Mouse (Mus musculus) lung, postnatal 0 days (tissue): ENCODE data around the gene Sp1. TPM values are rescaled to one million over a fixed set of nuclear protein-coding genes. Genes with fewer than 3 reads are reported as not detected.

Experiments used
- ATAC-seq: fragments of 200-750 bp; cut with Nextera tagmentation; 2 replicates; pipeline ENCODE4 v1.8.0; 2017; ENCODE audit warnings: moderate library complexity
- DNase-seq: peaks from one replicate; pipeline ENCODE4 v3.0.0-alpha.2; 2016; ENCODE audit warnings: low spot score
- H3K27ac ChIP-seq: fragments of 300-500 bp; sonication (generic); 2 replicates; pipeline ENCODE4 v1.5.1; 2014; ENCODE audit warnings: antibody characterized with exemption, mild to moderate bottlenecking, low read length, mixed read lengths
- H3K27me3 ChIP-seq: fragments of 300-500 bp; sonication (generic); replicated peaks from 2 replicates; pipeline ENCODE4 v1.6.1; 2014; ENCODE audit warnings: low read length, mixed read lengths; ENCODE audit not compliant: insufficient read depth
- H3K36me3 ChIP-seq: fragments of 300-500 bp; sonication (generic); 2 replicates; pipeline ENCODE4 v1.6.1; 2014; ENCODE audit warnings: low read length, mixed read lengths; ENCODE audit not compliant: insufficient read depth
- H3K4me1 ChIP-seq: fragments of 300-500 bp; sonication (generic); 2 replicates; pipeline ENCODE4 v1.6.1; 2014; ENCODE audit warnings: antibody characterized with exemption, low read depth, low read length, mixed read lengths; ENCODE audit not compliant: insufficient read depth
- H3K4me2 ChIP-seq: fragments of 300-500 bp; sonication (generic); replicated peaks from 2 replicates; pipeline ENCODE4 v1.6.1; 2014; ENCODE audit warnings: low read depth, mild to moderate bottlenecking, low read length, moderate library complexity, mixed read lengths
- H3K4me3 ChIP-seq: fragments of 300-500 bp; sonication (generic); 2 replicates; pipeline ENCODE4 v1.5.1; 2014; ENCODE audit warnings: low read depth, low read length
- H3K9ac ChIP-seq: fragments of 300-500 bp; sonication (generic); replicated peaks from 2 replicates; pipeline ENCODE4 v1.6.1; 2014; ENCODE audit warnings: low read depth, mild to moderate bottlenecking
- H3K9me3 ChIP-seq: fragments of 300-500 bp; sonication (generic); 2 replicates; pipeline ENCODE4 v1.6.1; 2016; ENCODE audit warnings: low read length, mixed read lengths
- CTCF ChIP-seq: IDR thresholded peaks from 2 replicates; pipeline ENCODE4 v1.5.1; 2016; ENCODE audit warnings: antibody characterized with exemption, mild to moderate bottlenecking
- EP300 ChIP-seq: IDR thresholded peaks from 2 replicates; pipeline ENCODE4 v1.6.1; 2016; ENCODE audit warnings: antibody characterized with exemption, mild to moderate bottlenecking, control low read depth
- WGBS: fragments of 180-500 bp; shearing (Covaris S2); extraction: QIAGEN DNeasy Blood & Tissue Kit; methylation state at CpG from one replicate; pipeline ENCODE4 v1.1.7; 2014; 5-methylcytosine and 5-hydroxymethylcytosine counted together
- polyA plus RNA-seq: library from polyadenylated mRNA; unstranded; fragments of >200 nt; fragmentation: Nextera tagmentation; extraction: Ambion mirVana; gene quantifications from 2 replicates; pipeline ENCODE4 v1.2.1, GENCODE M21; 2015

The Sp1 gene
- polyA plus RNA-seq, 1 experiment from 2014 or later = 7.3 TPM

DNA sequence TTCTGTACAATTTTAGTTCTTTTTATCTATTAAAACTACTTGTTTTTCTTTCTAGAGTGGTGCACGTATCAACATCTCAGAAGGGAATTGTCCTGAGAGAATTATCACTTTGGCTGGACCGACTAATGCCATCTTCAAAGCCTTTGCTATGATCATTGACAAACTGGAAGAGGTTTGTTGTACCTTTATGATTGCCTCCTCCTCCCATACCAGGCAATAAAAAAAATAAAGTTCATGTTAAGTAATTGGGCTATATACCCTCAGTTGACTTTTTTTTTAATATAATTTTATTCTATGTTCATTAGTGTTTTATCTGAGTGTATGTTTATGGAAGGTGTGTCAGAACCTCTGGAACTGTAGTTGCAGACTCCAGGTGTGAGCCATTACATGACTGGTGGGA is 68.6 kb downstream of the Sp1 start:
- peaks cover 3% of the 10 kb centered on the region; the same call in 1 of the 2 replicates for H3K4me1 ChIP-seq
- no peak for ATAC-seq
- H3K4me3 ChIP-seq = no peak overlapping the region
- no peak for DNase-seq
- TF ChIP-seq CTCF = no peak
- TF ChIP-seq EP300 = no peak
- H3K4me2 ChIP-seq = no peak overlapping the region
- 87% methylated on average over 2 of the region's 2 CpGs for WGBS
- no peak overlapping the region for H3K9ac ChIP-seq
- H3K27ac ChIP-seq = no peak overlapping the region
- H3K9me3 ChIP-seq = no peaks in the 10 kb centered on the region
- no peaks in the 10 kb centered on the region for H3K27me3 ChIP-seq
- H3K36me3 ChIP-seq = peaks cover 20% of the 10 kb centered on the region; the same call in 1 of the 2 replicates

DNA sequence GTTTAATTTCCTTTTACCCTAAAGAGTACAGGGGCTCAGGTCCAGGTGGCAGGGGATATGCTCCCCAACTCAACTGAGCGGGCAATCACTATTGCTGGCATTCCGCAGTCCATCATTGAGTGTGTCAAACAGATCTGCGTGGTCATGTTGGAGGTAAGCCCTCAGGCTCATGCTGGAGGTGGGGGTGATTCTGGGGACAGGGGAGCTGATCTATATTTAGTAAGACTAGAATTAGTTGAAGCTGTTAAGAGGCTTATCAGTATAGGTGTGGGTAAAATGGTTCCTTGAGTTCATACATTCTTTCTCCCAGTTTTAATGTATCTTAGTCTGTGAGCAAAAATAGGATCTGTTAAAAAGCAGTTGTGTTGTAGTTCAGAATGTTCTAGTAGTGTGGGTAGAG is 77.2 kb downstream of the Sp1 start:
- no peaks in the 10 kb centered on the region for H3K27me3 ChIP-seq
- DNase-seq (no peak), ATAC-seq (no peak)
- no peak overlapping the region for H3K9ac ChIP-seq
- no peak overlapping the region for H3K27ac ChIP-seq
- H3K4me2 ChIP-seq = no peak overlapping the region
- H3K4me3 ChIP-seq = no peak overlapping the region
- peaks cover 36% of the 10 kb centered on the region for H3K36me3 ChIP-seq
- TF ChIP-seq CTCF (no peak), EP300 (no peak)
- H3K9me3 ChIP-seq = no peaks in the 10 kb centered on the region
- 85% methylated on average over 3 of the region's 3 CpGs for WGBS
- no peaks in the 10 kb centered on the region for H3K4me1 ChIP-seq

GRCm38 (mm10) chr15:102485853-102486252 is 79.9 kb downstream of the Sp1 start:
- Histone ChIP-seq H3K4me3 (no peak overlapping the region), H3K9ac (no peak overlapping the region), H3K36me3 (peaks cover 62% of the 10 kb centered on the region), H3K9me3 (no peaks in the 10 kb centered on the region), H3K4me2 (no peak overlapping the region), H3K4me1 (no peaks in the 10 kb centered on the region), H3K27me3 (no peaks in the 10 kb centered on the region), H3K27ac (no peak overlapping the region)
- no peak for TF ChIP-seq EP300
- no peak for TF ChIP-seq CTCF
- no peak for ATAC-seq
- 87% methylated on average over 12 of the region's 12 CpGs for WGBS
- no peak for DNase-seq

Other genes with a start within 250 kb of the Sp1 start
- 31.9 and 33.9 TPM in 2 replicates for gene Zfp740, start 202.9 kb upstream of the Sp1 start, polyA plus RNA-seq
- 71.0 and 76.9 TPM in 2 replicates for gene Csad, start 201.4 kb upstream of the Sp1 start, polyA plus RNA-seq
- 3.6 and 4.3 TPM in 2 replicates for gene Itgb7, start 174.2 kb upstream of the Sp1 start, polyA plus RNA-seq
- 35.8 and 40.2 TPM in 2 replicates for gene Rarg, start 148.6 kb upstream of the Sp1 start, polyA plus RNA-seq
- 0.13 and 0.36 TPM in 2 replicates for gene Gm9918, start 135.6 kb upstream of the Sp1 start, polyA plus RNA-seq
- 70.4 and 72.7 TPM in 2 replicates for gene Mfsd5, start 126.7 kb upstream of the Sp1 start, polyA plus RNA-seq
- gene Espl1, start 109.9 kb upstream of the Sp1 start, polyA plus RNA-seq = 0.99 and 1.4 TPM in 2 replicates
- gene Pfdn5, start 80.0 kb upstream of the Sp1 start, polyA plus RNA-seq = 457 and 467 TPM in 2 replicates
- gene Myg1, start 74.4 kb upstream of the Sp1 start, polyA plus RNA-seq = 46.1 and 48.3 TPM in 2 replicates
- gene Aaas, start 55.4 kb upstream of the Sp1 start, polyA plus RNA-seq = 16.2 and 17.0 TPM in 2 replicates
- gene Sp7, start 39.0 kb upstream of the Sp1 start, polyA plus RNA-seq = not detected in 2 replicates
- 8.3 and 11.0 TPM in 2 replicates for gene Amhr2, start 39.2 kb downstream of the Sp1 start, polyA plus RNA-seq
- 110 and 128 TPM in 2 replicates for gene Prr13, start 52.9 kb downstream of the Sp1 start, polyA plus RNA-seq
- gene Pcbp2, start 64.4 kb downstream of the Sp1 start, polyA plus RNA-seq = 154 and 157 TPM in 2 replicates
- gene Gm10337, start 97.6 kb downstream of the Sp1 start, polyA plus RNA-seq = 2.0 TPM in 1 of 2 replicates, not detected in the other
- 4.2 and 4.9 TPM in 2 replicates for gene Map3k12, start 110.9 kb downstream of the Sp1 start, polyA plus RNA-seq
- gene Tarbp2, start 112.0 kb downstream of the Sp1 start, polyA plus RNA-seq = 35.2 and 42.8 TPM in 2 replicates
- 3.7 and 4.2 TPM in 2 replicates for gene Npff, start 118.8 kb downstream of the Sp1 start, polyA plus RNA-seq
- not detected in 2 replicates for gene Gm28047, start 218.9 kb downstream of the Sp1 start, polyA plus RNA-seq
- 37.4 and 42.8 TPM in 2 replicates for gene Atf7, start 219.3 kb downstream of the Sp1 start, polyA plus RNA-seq